Mouse (Mus musculus): ENCODE data around the gene Hoxb8. TPM values are rescaled to one million over a fixed set of nuclear protein-coding genes. Genes with fewer than 3 reads are reported as not detected.

The Hoxb8 gene
- total RNA-seq (2023), result not detected

GRCm38 (mm10) chr11:96281855-96282570 is at the start of gene Hoxb8:
Gene Hoxb8 (plus strand): TSS chr11:96281905.

GRCm38 (mm10) chr11:96270996-96271540 is 10.6 kb upstream of the Hoxb8 start, which contains the start of gene Hoxb9:
Gene Hoxb9 (plus strand): TSS chr11:96271457.

GRCm38 (mm10) chr11:96285771-96286738 is 4.3 kb downstream of the Hoxb8 start, which contains the start of gene Hoxb7:
Gene Hoxb7 (plus strand): TSS chr11:96286623.

GRCm38 (mm10) chr11:96291681-96292564 is 10.2 kb downstream of the Hoxb8 start, which contains the start of gene Hoxb6:
Gene Hoxb6 (plus strand): TSS chr11:96292476.

GRCm38 (mm10) chr11:96303151-96304099 is 21.7 kb downstream of the Hoxb8 start, which contains the start of gene Hoxb5:
Gene Hoxb5 (plus strand): TSS chr11:96303336.

GRCm38 (mm10) chr11:96317608-96318367 is 36.1 kb downstream of the Hoxb8 start, which contains the start of gene Hoxb4:
Gene Hoxb4 (plus strand): TSS chr11:96318267.

GRCm38 (mm10) chr11:96323154-96323553 is 41.4 kb downstream of the Hoxb8 start, which contains the start of gene Hoxb3:
Gene Hoxb3 (plus strand): TSS chr11:96323326.

Other genes starting within 250 kb of the Hoxb8 start
- gene Snf8, start 247.0 kb upstream of the Hoxb8 start, total RNA-seq (2023), result 10 to 100 TPM; 60.6 to 62.0 TPM
- 10 to 100 TPM; 39.0 to 39.5 TPM for gene Ube2z, start 216.5 kb upstream of the Hoxb8 start, total RNA-seq (2023)
- gene Atp5g1, start 206.2 kb upstream of the Hoxb8 start, total RNA-seq (2023), result 100 to 1,000 TPM in 1 of 2 experiments, 10 to 100 TPM in 1; 98.9 to 109 TPM
- gene Calcoco2, start 169.9 kb upstream of the Hoxb8 start, total RNA-seq (2023), result not detected
- gene Ttll6, start 148.1 kb upstream of the Hoxb8 start, total RNA-seq (2023), result not detected
- gene Hoxb13, start 87.6 kb upstream of the Hoxb8 start, total RNA-seq (2023), result not detected
- gene Hoxb9, start 10.4 kb upstream of the Hoxb8 start, total RNA-seq (2023), result not detected
- gene Hoxb7, start 4.7 kb downstream of the Hoxb8 start, total RNA-seq (2023), result not detected
- gene Hoxb6, start 10.6 kb downstream of the Hoxb8 start, total RNA-seq (2023), result not detected
- not detected for gene Hoxb5, start 21.4 kb downstream of the Hoxb8 start, total RNA-seq (2023)
- 1 to 10 TPM; 3.4 to 5.5 TPM for gene Hoxb4, start 36.4 kb downstream of the Hoxb8 start, total RNA-seq (2023)
- under 1 TPM; 0.21 to 0.50 TPM for gene Hoxb3, start 41.4 kb downstream of the Hoxb8 start, total RNA-seq (2023)
- not detected for gene Hoxb2, start 68.6 kb downstream of the Hoxb8 start, total RNA-seq (2023)
- not detected for gene Hoxb1, start 83.8 kb downstream of the Hoxb8 start, total RNA-seq (2023)
- gene Skap1, start 182.7 kb downstream of the Hoxb8 start, total RNA-seq (2023), result under 1 TPM; 0.94 TPM